Mouse (Mus musculus) forelimb bud, embryonic 11.5 days (tissue): Measurements from ENCODE around the gene Rabep2.

Experiments
- DNase-seq: peaks from one replicate; pipeline ENCODE4 v3.0.0-alpha.2; 2012; ENCODE audit warnings: low read depth, low spot score

Gene Rabep2

GRCm38 (mm10) chr7:126434726-126435125 lies 6.2 kb downstream of the Rabep2 start:
- DNase-seq = no peak

GRCm38 (mm10) chr7:126435801-126436200 lies 7.2 kb downstream of the Rabep2 start:
- DNase-seq = no peak

GRCm38 (mm10) chr7:126436851-126437250 lies 8.3 kb downstream of the Rabep2 start:
- peak; percentile 74 for DNase-seq

- DNase-seq = no peak
Observed at GRCm38 (mm10) chr7:126440134-126440533, 11.6 kb downstream of the Rabep2 start.

GRCm38 (mm10) chr7:126443997-126444396 lies 15.4 kb downstream of the Rabep2 start:
- DNase-seq = no peak

- DNase-seq = no peak
Observed at GRCm38 (mm10) chr7:126444536-126444935, 16.0 kb downstream of the Rabep2 start.

- no peak for DNase-seq
Observed at GRCm38 (mm10) chr7:126445104-126445815, 16.7 kb downstream of the Rabep2 start.

GRCm38 (mm10) chr7:126446217-126446616 lies 17.7 kb downstream of the Rabep2 start:
- no peak for DNase-seq

GRCm38 (mm10) chr7:126448481-126448880 lies 19.9 kb downstream of the Rabep2 start:
- DNase-seq = no peak

GRCm38 (mm10) chr7:126449991-126450390 lies 21.4 kb downstream of the Rabep2 start:
- DNase-seq = no peak

- DNase-seq = no peak
Observed at GRCm38 (mm10) chr7:126450641-126451040, 22.1 kb downstream of the Rabep2 start.

- DNase-seq = no peak
Observed at GRCm38 (mm10) chr7:126452244-126452643, 23.7 kb downstream of the Rabep2 start.

- no peak for DNase-seq
Observed at GRCm38 (mm10) chr7:126453861-126454260, 25.3 kb downstream of the Rabep2 start.

- no peak for DNase-seq
Observed at GRCm38 (mm10) chr7:126455242-126455641, 26.7 kb downstream of the Rabep2 start.

- DNase-seq = no peak
Observed at GRCm38 (mm10) chr7:126456382-126457266, 28.1 kb downstream of the Rabep2 start.

GRCm38 (mm10) chr7:126458225-126458624 lies 29.7 kb downstream of the Rabep2 start:
- DNase-seq = no peak

GRCm38 (mm10) chr7:126458844-126459618 lies 30.5 kb downstream of the Rabep2 start:
- DNase-seq = no peak

- peak; percentile 37 for DNase-seq
Observed at GRCm38 (mm10) chr7:126460623-126461399, 32.3 kb downstream of the Rabep2 start.

- no peak for DNase-seq
Observed at GRCm38 (mm10) chr7:126461626-126462025, 33.1 kb downstream of the Rabep2 start.

- no peak for DNase-seq
Observed at GRCm38 (mm10) chr7:126463004-126463403, 34.4 kb downstream of the Rabep2 start, which contains the start of gene Atp2a1. Gene Atp2a1 (minus strand): TSS chr7:126463108.

- no peak for DNase-seq
Observed at GRCm38 (mm10) chr7:126463547-126463946, 35.0 kb downstream of the Rabep2 start.
